Mouse (Mus musculus): ENCODE measurements around the gene Zfp57.

Zfp57 gene

DNA sequence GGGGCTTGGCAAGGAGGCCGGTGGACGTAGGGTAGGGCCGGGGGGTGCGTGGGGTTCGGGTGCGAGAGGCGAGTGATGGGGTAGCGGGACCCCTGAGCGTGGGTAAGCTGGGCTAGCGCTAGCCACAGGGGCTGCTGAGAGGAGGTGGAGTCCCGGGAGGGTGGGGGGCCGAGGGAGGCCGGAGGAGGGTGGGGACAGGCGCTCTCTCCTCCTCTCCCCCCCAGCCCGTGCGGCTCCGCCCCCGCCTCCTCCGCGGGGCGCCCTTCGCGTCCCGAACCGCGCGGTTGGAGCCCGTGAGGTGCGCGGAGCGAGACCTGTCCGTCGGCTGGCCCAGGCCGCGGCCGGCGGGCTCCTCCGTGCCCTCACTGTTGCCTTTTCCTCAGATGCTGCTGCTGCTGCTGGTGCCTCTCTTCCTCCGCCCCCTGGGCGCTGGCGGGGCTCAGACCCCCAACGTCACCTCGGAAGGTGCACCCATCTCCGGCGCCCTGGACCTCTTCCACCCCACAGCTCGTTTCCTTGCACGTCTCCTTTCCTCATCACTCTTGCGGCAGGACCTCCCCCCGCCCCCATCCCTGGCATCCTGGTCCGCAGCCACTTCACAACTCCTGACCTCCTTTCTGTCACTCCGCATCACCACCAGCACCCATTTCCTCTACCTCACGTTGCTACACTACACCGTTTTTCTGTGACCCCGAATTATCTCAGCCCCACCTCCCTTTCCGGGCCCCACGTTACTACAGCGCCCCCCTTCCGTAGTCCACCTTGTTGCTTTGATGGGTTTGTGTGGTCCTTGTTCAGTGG is 45.5 kb downstream of the Zfp57 start:
- DNase-seq, result peak; percentile 73

DNA sequence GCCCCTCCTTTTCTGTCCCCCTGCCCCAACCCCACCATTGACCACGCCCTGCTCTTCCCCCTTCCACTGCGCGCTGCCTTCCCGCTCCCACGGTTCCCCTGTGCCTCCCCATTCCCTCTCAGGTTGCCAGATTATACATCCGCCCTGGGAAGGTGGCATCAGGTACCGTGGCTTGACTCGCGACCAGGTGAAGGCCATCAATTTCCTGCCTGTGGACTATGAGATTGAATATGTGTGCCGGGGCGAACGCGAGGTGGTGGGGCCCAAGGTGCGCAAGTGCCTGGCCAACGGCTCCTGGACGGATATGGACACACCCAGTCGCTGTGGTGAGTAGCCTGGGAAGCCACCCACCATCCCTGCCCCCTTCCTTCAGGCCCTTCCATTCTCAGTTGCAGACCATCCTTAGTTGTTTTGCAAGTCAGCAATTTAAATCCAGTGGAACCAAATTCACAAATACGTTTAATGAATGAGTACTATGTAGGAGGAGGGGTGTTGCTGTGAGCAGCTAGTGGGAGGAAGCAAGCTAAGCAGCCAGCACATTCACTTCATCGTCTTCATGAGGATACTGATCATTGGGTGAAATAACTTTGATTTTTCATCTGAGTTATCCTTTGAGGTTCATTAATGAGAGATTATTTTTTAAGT is 46.5 kb downstream of the Zfp57 start:
- peak; percentile 51 for DNase-seq

DNA sequence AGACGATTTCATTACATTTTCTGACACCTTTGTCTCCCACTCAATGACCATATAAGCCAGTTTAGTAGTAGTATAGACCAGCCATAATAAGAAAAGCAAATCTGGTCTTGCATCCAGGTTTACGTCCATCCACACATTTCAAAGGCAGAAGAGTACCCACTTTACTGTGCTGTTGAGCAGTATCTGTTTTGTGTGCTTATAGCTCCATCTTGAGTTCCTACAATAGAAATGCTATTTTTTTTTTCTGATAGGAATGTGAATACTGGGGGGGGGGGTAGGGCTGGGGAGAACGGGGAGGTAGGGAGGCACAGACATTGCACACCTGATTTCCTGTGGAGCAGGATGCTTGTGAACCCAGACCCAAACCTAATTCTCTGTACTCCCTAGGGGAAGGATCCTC is 47.0 kb downstream of the Zfp57 start:
- no peak for DNase-seq

DNA sequence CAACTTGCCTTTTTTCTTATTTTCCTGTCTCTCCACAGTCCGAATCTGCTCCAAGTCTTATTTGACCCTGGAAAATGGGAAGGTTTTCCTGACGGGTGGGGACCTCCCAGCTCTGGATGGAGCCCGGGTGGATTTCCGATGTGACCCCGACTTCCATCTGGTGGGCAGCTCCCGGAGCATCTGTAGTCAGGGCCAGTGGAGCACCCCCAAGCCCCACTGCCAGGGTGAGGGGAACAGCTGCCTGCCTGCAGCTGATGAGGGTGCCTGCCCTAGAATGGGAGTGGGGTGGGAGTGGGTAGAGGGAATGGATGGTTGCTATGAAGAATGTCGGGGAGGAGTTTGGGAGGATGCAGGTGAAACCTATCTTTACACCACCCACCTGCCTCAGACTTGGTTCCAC is 47.4 kb downstream of the Zfp57 start:
- peak; percentile 48 for DNase-seq

DNA sequence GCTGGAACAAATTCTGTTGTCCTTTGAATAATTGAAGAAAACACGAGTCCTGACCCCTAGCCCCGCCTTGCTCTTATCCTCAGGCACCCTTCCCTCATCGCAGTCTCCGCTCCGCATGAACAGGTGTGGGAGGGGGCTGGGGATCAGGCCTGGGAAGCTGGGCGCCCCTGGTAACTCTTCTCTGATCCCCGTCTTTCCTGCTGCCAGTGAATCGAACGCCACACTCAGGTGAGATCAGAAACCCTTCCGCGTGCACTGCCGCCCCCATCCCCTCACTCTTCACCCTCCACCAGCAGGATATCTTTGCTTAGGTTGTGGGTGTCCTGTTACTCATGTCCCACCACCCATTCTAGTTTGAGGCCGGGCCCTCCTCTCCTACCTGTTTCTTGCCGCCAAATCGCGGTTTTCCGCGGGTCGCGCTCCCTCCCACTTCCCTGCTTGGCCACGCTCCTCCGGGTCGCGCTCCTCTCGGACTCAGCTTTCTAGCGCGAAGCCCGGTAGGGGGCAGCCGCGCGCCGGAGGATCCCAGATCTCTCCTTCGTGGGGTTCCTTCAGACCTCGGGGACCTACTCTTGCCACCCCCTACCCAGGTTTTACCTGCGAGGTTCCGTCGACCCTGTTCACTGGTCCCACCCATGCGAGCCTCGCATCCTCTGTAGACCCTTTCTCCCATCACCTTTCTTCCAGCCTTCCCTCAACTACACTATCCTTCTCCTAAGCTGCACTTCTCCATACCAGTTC is 48.8 kb downstream of the Zfp57 start:
- DNase-seq, result peak; percentile 86

DNA sequence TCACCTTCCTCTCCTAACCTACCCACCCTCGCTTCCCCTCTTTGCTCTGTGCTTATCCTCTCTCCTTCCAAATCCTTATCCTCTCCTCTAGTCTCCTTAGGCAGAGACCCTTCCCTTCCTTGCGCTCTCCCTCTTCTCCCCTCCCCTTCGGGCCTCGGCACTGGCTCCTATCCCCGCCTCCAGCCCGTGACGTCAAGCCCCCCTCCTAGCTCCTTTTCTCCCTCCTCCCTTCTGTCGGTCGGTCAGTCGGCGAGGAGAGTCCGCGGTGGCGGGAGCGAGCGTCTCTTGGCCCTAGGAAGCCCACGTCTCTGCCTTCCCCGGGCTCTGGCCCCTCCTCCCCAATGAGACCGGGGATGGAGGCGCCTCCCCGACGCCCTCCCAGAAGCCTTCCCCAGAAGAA is 49.4 kb downstream of the Zfp57 start:
- DNase-seq, result peak; percentile 93

DNA sequence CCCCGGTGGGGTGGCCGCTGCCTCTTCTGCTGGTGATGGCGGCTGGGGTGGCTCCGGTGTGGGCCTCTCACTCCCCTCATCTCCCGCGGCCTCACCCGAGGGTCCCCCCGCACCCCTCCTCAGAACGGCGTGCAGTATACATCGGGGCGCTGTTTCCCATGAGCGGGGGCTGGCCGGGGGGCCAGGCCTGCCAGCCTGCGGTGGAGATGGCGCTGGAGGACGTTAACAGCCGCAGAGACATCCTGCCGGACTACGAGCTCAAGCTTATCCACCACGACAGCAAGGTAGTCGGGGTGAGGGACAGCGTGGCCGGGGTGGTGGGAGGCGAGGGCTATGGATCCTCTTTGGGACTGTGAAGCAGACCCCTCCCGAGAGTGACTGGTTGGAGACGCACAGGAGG is 49.9 kb downstream of the Zfp57 start:
- peak; percentile 64 for DNase-seq

DNA sequence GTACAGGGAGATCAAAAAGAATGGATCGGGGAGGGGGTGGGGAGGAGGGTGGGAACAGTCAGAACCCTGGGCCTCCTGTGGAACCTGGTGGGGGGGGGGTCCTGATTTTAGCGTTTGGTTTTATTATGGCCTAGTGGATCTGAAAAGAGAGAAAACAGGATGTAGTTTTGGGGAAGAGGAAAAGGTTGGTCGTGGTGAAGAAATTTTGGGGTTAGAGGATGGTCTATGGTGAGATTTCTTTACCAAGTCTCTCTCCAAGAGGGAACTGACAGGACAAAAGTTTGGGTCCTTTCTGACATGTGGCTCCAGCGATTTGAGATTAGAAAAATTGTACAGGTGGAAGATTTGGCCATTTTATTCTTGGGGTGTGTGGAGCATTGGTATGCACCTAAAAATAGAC is 50.8 kb downstream of the Zfp57 start:
- DNase-seq, result no peak

DNA sequence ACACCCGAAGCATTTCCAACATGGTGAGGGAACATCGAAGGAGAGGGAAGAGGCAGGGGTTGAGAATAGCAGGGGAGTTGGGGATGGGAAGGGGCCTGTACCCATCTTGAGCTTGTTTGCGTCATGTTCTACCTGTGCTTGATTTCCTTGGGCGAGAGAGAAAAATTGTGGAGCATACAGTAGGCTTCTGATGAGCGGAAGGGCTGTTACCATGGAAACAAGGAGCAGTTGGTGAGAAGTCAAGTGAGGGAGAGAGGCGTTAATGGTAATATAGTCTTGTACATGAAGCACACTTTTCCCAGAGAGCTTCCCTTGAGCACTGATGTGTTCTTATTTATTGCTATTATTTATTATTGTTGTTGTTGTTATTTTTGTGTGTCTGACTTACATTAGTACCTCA is 56.0 kb downstream of the Zfp57 start:
- DNase-seq, result no peak
